Mouse (Mus musculus) brain, embryonic 14.5 days (tissue): ENCODE results near the gene Col11a2.

ENCODE experiments used
- CTCF ChIP-seq: fragments of 200-500 bp; IDR thresholded peaks from 2 replicates; pipeline ENCODE4 v1.5.1; 2012; ENCODE audit warnings: inconsistent platforms, mild to moderate bottlenecking, moderate library complexity, borderline replicate concordance; ENCODE audit not compliant: insufficient read depth, insufficient read length; ENCODE audit errors: extremely low read depth
- POLR2A ChIP-seq: fragments of 200-500 bp; IDR thresholded peaks from 2 replicates; pipeline ENCODE4 v1.6.1; 2012; ENCODE audit warnings: mild to moderate bottlenecking, inconsistent platforms, borderline replicate concordance; ENCODE audit not compliant: poor library complexity, insufficient read depth, insufficient read length, severe bottlenecking; ENCODE audit errors: extremely low read depth

- TF ChIP-seq POLR2A: peak; percentile 92
- no peak for TF ChIP-seq CTCF
These were observed 14.9 kb upstream of the Col11a2 start, which contains the start of gene Ring1 for GRCm38 (mm10) chr17:34024317-34024821.
